Mouse (Mus musculus) forebrain, embryonic 13.5 days (tissue): ENCODE data around the gene Lamc3. TPM values are rescaled to one million over a fixed set of nuclear protein-coding genes. Genes with fewer than 3 reads are reported as not detected.

ENCODE experiments used
- ATAC-seq: fragments of 200-750 bp; cut with Nextera tagmentation; 2 replicates; pipeline ENCODE4 v1.8.0; 2017
- H3K27ac ChIP-seq: fragments of 300-500 bp; sonication (generic); 2 replicates; pipeline ENCODE4 v1.5.1; 2015; ENCODE audit warnings: inconsistent platforms, mild to moderate bottlenecking, moderate library complexity
- H3K27me3 ChIP-seq: fragments of 300-500 bp; sonication (generic); 2 replicates; pipeline ENCODE4 v1.6.1; 2015; ENCODE audit warnings: mild to moderate bottlenecking, inconsistent platforms
- H3K36me3 ChIP-seq: fragments of 300-500 bp; sonication (generic); 2 replicates; pipeline ENCODE4 v1.6.1; 2015; ENCODE audit warnings: mild to moderate bottlenecking, inconsistent platforms; ENCODE audit not compliant: poor library complexity, severe bottlenecking
- H3K4me1 ChIP-seq: fragments of 300-500 bp; sonication (generic); 2 replicates; pipeline ENCODE4 v1.6.1; 2015; ENCODE audit warnings: inconsistent platforms
- H3K4me2 ChIP-seq: fragments of 300-500 bp; sonication (generic); 2 replicates; pipeline ENCODE4 v1.6.1; 2015; ENCODE audit warnings: inconsistent platforms, mild to moderate bottlenecking, moderate library complexity
- H3K4me3 ChIP-seq: fragments of 300-500 bp; sonication (generic); 2 replicates; pipeline ENCODE4 v1.5.1; 2015; ENCODE audit warnings: mild to moderate bottlenecking, inconsistent platforms
- H3K9ac ChIP-seq: fragments of 300-500 bp; sonication (generic); 2 replicates; pipeline ENCODE4 v1.6.1; 2015; ENCODE audit warnings: mild to moderate bottlenecking, inconsistent platforms
- H3K9me3 ChIP-seq: fragments of 300-500 bp; sonication (generic); replicated peaks from 2 replicates; pipeline ENCODE4 v1.6.1; 2016; ENCODE audit warnings: inconsistent platforms
- WGBS: fragments of 180-500 bp; shearing (Covaris S2); methylation state at CpG from one replicate; pipeline ENCODE4 v1.1.7; 2015; 5-methylcytosine and 5-hydroxymethylcytosine counted together
- polyA plus RNA-seq: library from polyadenylated mRNA; unstranded; fragments of >200 nt; fragmentation: Nextera tagmentation; extraction: Ambion mirVana; gene quantifications from 2 replicates; pipeline ENCODE4 v1.2.1, GENCODE M21; 2015

Lamc3 gene
- polyA plus RNA-seq, 1 experiment from 2014 or later = 3.3 TPM

DNA sequence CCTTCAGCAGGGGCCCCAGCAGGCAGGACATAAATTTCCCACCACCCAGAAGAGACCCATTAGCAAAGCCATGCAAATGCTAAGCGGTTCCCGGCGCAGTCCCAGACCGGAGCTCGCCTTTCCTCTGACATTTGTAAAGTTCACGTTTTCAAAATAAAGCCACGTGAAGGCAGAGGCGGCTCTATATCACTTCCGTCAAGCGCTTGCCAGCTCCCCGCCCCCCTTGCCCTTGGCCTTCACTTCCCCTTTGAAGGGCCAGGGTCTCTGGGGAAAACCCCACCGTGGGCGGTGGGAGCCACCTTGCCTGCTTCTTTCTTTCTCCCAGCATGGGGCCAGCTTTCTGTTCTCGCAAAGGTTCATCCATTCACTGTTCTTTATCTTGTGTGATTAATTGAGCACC, 6.2 kb upstream of the Lamc3 start:
- no peak for ATAC-seq

DNA sequence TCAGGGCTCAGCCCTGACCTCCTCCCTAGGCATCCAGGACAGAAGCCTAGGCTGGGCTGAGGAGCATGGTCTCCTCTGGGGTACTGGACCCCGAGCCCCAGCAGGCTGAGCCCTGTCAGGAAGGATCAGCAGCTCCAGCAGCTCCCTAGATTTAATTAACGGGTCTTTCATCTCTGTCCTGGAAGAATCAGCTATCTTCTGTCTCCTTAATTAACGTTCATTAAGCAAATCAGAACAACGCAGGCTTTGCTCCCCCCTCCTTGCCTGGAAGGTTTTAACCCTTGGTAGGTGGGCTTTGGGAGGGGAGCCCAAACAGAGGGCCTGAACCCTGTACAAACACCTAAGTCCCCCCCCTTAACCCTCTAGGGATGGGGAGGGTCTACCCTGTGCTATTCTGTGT, 4.0 kb upstream of the Lamc3 start:
- no peaks in the 10 kb centered on the region for H3K36me3 ChIP-seq
- 7% methylated on average over 4 of the region's 4 CpGs for WGBS
- no peaks in the 10 kb centered on the region for H3K9me3 ChIP-seq
- H3K4me2 ChIP-seq = no peak overlapping the region
- no peak for ATAC-seq
- H3K9ac ChIP-seq = no peak overlapping the region
- H3K4me1 ChIP-seq = peaks cover 19% of the 10 kb centered on the region
- H3K27ac ChIP-seq = no peak overlapping the region
- peaks cover 95% of the 10 kb centered on the region for H3K27me3 ChIP-seq
- H3K4me3 ChIP-seq = no peak overlapping the region

More for the DNA sequence above, 6.2 kb upstream of the Lamc3 start:
- Histone ChIP-seq H3K9me3 (no peaks in the 10 kb centered on the region), H3K4me2 (no peak overlapping the region), H3K4me3 (no peak overlapping the region), H3K36me3 (no peaks in the 10 kb centered on the region), H3K9ac (no peak overlapping the region), H3K27me3 (peaks cover 84% of the 10 kb centered on the region), H3K27ac (no peak overlapping the region), H3K4me1 (peaks cover 20% of the 10 kb centered on the region)
- WGBS = 8% methylated on average over 14 of the region's 14 CpGs

DNA sequence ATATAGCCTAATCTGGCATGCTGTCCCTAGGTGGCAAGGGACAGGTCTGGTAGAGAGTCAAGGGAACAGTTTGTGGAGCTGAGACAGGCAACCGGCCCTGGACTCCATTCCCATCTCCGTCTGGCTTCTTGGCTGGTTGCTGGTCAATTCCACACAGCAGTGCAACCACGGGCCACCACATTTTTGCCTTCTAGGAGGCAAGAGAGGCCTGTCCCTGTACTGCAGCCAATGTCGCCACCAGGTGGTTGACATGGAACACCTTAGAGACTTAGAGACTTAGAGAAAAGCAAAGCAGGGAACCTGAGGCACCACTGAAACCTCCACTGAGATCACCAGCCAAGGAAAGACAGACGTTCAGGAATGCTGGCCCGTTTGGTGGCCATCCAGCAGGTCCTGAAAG, 2.3 kb upstream of the Lamc3 start:
- Histone ChIP-seq H3K4me3 (no peak overlapping the region), H3K9me3 (no peaks in the 10 kb centered on the region), H3K27ac (no peak overlapping the region), H3K27me3 (peaks cover 97% of the 10 kb centered on the region), H3K4me2 (no peak overlapping the region), H3K4me1 (peaks cover 19% of the 10 kb centered on the region), H3K36me3 (no peaks in the 10 kb centered on the region), H3K9ac (no peak overlapping the region)
- no peak for ATAC-seq
- WGBS = 24% methylated on average over 6 of the region's 6 CpGs

DNA sequence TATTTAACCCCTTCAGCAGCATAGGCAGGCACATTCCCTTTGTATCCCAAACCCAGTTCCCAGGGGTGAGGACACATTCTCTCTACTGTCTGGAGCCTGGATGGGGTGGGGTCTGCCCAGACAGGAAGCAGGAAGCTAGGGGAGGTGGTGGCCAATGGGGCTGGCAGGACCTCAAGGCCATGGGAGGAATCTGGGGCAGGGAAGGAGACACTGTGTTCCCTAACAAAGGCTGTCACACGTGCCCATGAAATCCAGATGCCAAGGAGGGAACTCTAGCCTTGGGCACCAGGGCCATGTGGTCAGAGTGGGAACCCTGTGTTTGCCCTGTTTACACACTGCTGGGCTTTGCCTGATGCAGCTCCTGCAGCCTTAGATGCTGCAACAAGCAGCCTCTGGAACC, 1.8 kb downstream of the Lamc3 start:
- no peak overlapping the region for H3K27ac ChIP-seq
- H3K4me1 ChIP-seq = peaks cover 6% of the 10 kb centered on the region; the same call in 1 of the 2 replicates
- no peaks in the 10 kb centered on the region for H3K9me3 ChIP-seq
- ATAC-seq = no peak
- H3K9ac ChIP-seq = no peak overlapping the region
- WGBS = 54% methylated on average over 1 of the region's 1 CpGs
- peaks cover 59% of the 10 kb centered on the region for H3K27me3 ChIP-seq
- H3K36me3 ChIP-seq = no peaks in the 10 kb centered on the region
- H3K4me3 ChIP-seq = no peak overlapping the region
- H3K4me2 ChIP-seq = no peak overlapping the region

DNA sequence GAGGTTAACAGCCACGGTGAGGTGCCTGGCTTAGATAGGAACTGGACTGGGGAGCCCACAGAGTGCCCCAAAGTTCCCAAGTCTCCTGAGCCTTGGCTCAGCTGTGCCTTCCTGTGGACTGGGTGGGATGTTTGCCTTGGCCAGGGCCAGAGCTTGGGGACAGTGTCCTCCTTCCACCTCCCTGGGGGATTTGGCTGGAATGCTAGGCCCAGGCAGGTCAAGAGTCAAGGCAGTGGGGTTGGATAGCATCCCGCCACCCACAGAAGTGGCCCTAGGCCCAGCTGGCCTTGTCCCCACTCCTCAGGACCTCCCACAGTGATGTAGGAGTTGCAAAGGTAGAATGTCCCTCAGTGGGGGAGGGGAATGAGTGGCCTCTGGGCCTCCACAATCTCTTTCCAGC, 4.1 kb downstream of the Lamc3 start:
- Histone ChIP-seq H3K27ac (no peak overlapping the region), H3K4me1 (peaks cover 8% of the 10 kb centered on the region; the same call in 1 of the 2 replicates), H3K4me2 (no peak overlapping the region), H3K9me3 (no peaks in the 10 kb centered on the region), H3K4me3 (no peak overlapping the region), H3K36me3 (no peaks in the 10 kb centered on the region), H3K9ac (no peak overlapping the region), H3K27me3 (peaks cover 36% of the 10 kb centered on the region)
- WGBS = 78% methylated on average over 2 of the region's 2 CpGs
- ATAC-seq = no peak

- Histone ChIP-seq H3K4me3 (no peak overlapping the region), H3K27ac (no peak overlapping the region), H3K9me3 (no peaks in the 10 kb centered on the region), H3K27me3 (peaks cover 16% of the 10 kb centered on the region), H3K4me2 (no peak overlapping the region), H3K36me3 (no peaks in the 10 kb centered on the region), H3K4me1 (peaks cover 2% of the 10 kb centered on the region; the same call in 1 of the 2 replicates), H3K9ac (no peak overlapping the region)
- 80% methylated on average over 10 of the region's 10 CpGs for WGBS
- no peak for ATAC-seq
Measured at GRCm38 (mm10) chr2:31893110-31893669, 6.1 kb downstream of the Lamc3 start.

DNA sequence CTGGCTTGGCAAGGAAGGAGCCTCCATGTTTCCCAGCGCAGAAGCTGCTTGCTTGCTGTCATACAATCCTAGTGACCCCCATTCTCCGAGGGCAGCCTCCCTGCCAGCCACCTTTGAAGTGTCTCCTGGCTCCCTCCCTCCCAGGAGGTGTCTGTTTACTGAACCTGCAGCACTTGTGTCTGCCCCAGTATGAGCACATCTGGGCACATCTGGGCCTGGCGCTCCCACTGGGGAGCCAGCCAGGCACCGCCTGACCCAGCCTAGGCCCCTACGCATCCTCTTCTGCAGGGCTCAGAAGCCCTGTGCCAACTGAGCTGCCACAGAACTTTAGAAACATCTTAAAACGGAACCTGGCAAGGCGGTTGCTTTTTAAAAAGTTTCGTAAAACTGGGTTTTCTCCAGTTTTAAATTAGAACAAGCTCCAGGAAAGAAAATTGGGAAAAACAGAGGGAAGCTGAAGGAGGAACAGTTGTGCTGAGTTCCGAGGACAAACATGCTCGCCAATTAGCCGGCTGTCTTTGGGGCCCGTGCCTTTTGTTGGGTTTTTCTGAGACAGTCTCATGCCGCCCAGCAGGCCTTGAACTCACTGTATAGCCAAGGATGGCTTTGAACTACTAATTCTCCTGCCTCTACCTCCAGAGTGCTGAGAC, 7.3 kb downstream of the Lamc3 start:
- H3K27me3 ChIP-seq = peaks cover 5% of the 10 kb centered on the region
- no peak for ATAC-seq
- H3K9me3 ChIP-seq = no peaks in the 10 kb centered on the region
- 43% methylated on average over 13 of the region's 13 CpGs for WGBS
- H3K4me1 ChIP-seq = peaks cover 2% of the 10 kb centered on the region; the same call in 1 of the 2 replicates
- H3K36me3 ChIP-seq = no peaks in the 10 kb centered on the region
- H3K27ac ChIP-seq = no peak overlapping the region
- no peak overlapping the region for H3K4me3 ChIP-seq
- H3K4me2 ChIP-seq = no peak overlapping the region
- H3K9ac ChIP-seq = no peak overlapping the region

DNA sequence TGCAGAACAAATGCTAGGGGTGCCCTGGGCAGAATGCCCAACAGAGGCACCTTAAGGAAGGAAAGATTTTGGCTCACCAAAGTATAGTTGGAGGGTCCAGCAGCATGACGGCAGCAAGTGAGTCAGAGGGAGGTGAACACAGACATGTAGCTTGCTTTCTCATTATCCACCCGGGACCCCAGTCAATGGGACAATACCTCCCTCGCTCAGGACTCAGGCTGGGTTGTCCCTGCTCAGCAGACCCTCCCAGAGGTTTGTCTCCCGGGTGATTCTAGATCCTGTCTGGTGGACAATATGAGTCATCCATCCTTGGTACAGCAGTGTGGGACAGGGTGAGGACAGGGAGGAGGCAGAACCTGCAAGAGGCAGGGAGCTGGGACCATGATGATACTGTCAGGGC, 13.8 kb downstream of the Lamc3 start:
- Histone ChIP-seq H3K36me3 (no peaks in the 10 kb centered on the region), H3K4me2 (no peak overlapping the region), H3K9me3 (no peaks in the 10 kb centered on the region), H3K4me3 (no peak overlapping the region), H3K4me1 (peaks cover 11% of the 10 kb centered on the region; the same call in 1 of the 2 replicates), H3K9ac (no peak overlapping the region), H3K27ac (no peak overlapping the region), H3K27me3 (0 out of 2 replicates have a peak, but pooled peaks cover 4% of the 10 kb centered on the region)
- no peak for ATAC-seq
- WGBS = 71% methylated on average over 4 of the region's 4 CpGs

DNA sequence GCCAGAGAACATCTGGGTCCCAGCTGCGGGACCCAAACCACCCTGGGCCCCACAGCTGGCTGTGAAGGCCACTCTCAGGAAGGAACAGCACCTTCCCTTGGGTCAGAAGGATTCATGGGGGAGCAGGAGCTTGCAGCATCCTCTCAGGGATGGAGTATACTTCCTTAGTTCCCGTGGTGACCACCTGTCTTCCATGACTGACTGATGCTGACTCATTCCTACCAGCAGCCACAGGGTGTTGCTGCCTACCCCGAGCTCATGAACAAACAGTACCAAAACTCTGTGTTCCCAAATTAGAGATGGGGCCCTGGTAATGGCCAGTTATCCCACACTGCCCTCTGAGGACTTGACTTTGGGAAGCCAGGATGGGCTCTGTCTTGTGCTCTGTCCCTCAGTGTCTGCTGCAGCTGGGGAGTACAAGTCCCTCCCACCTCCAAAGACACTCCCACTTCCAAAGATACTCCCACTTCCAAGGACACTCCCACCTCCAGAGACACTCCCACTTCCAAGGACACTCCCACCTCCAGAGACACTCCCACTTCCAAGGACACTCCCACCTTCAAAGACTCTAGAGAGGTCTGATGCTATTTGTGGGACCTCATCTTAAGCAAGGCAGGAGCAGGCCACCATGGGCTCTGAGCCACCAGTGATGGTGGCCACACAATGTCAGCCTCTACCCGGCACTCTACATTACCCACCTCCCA, 14.7 kb downstream of the Lamc3 start:
- no peak for ATAC-seq
- H3K4me2 ChIP-seq = no peak overlapping the region
- no peaks in the 10 kb centered on the region for H3K36me3 ChIP-seq
- no peaks in the 10 kb centered on the region for H3K9me3 ChIP-seq
- WGBS = 72% methylated on average over 4 of the region's 4 CpGs
- H3K27me3 ChIP-seq = 0 out of 2 replicates have a peak, but pooled peaks cover 4% of the 10 kb centered on the region
- no peak overlapping the region for H3K4me3 ChIP-seq
- no peak overlapping the region for H3K27ac ChIP-seq
- peaks cover 11% of the 10 kb centered on the region; the same call in 1 of the 2 replicates for H3K4me1 ChIP-seq
- H3K9ac ChIP-seq = no peak overlapping the region

GRCm38 (mm10) chr2:31904089-31904488, 17.0 kb downstream of the Lamc3 start:
- ATAC-seq = no peak
- H3K27ac ChIP-seq = no peak overlapping the region
- H3K4me2 ChIP-seq = no peak overlapping the region
- no peaks in the 10 kb centered on the region for H3K36me3 ChIP-seq
- no peak overlapping the region for H3K9ac ChIP-seq
- WGBS = 21% methylated on average over 6 of the region's 6 CpGs
- H3K27me3 ChIP-seq = 0 out of 2 replicates have a peak, but pooled peaks cover 4% of the 10 kb centered on the region
- H3K9me3 ChIP-seq = no peaks in the 10 kb centered on the region
- peaks cover 11% of the 10 kb centered on the region; the same call in 1 of the 2 replicates for H3K4me1 ChIP-seq
- no peak overlapping the region for H3K4me3 ChIP-seq

DNA sequence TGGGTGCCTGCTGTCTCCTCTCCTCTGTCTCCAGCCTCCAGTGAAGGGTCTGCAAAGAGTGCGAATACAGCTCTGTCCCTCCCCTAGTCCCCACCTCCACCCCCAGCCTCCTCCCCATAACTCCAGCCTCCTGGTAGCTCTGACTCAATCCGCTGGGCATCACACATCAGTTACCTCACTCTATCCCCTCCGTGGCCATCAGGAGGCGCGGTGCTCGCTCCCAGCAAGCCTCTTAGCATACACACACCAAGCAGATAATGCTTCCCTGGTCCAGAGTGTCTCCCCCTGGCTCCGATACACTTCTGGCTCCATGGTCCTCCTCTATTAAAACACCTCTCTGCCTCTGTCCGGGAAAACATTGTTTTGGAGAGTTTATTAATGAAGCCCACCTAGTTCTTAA, 17.5 kb downstream of the Lamc3 start:
- no peak for ATAC-seq
- no peaks in the 10 kb centered on the region for H3K9me3 ChIP-seq
- H3K4me1 ChIP-seq = peaks cover 11% of the 10 kb centered on the region; the same call in 1 of the 2 replicates
- 7% methylated on average over 8 of the region's 8 CpGs for whole genome bisulfite sequencing
- H3K27me3 ChIP-seq = 0 out of 2 replicates have a peak, but pooled peaks cover 4% of the 10 kb centered on the region
- no peak overlapping the region for H3K4me3 ChIP-seq
- no peak overlapping the region for H3K4me2 ChIP-seq
- no peak overlapping the region for H3K9ac ChIP-seq
- H3K36me3 ChIP-seq = no peaks in the 10 kb centered on the region
- H3K27ac ChIP-seq = no peak overlapping the region

GRCm38 (mm10) chr2:31905682-31906081, 18.6 kb downstream of the Lamc3 start:
- Histone ChIP-seq H3K27me3 (0 out of 2 replicates have a peak, but pooled peaks cover 4% of the 10 kb centered on the region), H3K9ac (no peak overlapping the region), H3K4me1 (peaks cover 11% of the 10 kb centered on the region; the same call in 1 of the 2 replicates), H3K9me3 (no peaks in the 10 kb centered on the region), H3K4me2 (no peak overlapping the region), H3K36me3 (no peaks in the 10 kb centered on the region), H3K27ac (no peak overlapping the region), H3K4me3 (no peak overlapping the region)
- no peak for ATAC-seq
- 48% methylated on average over 9 of the region's 9 CpGs for WGBS
